Mouse (Mus musculus): Measurements from ENCODE around the gene Acsm1. TPM values are rescaled to one million over a fixed set of nuclear protein-coding genes. Genes with fewer than 3 reads are reported as not detected.
"Not testable (repeated sequence)": the region's sequence is repeated elsewhere in the genome, so short reads cannot be mapped to it uniquely, and the experiment has no call there.

Gene Acsm1
- polyA plus RNA-seq (2015; fragmentation: Nextera tagmentation; extraction: Ambion mirVana) = 0.13 TPM in 1 of 2 replicates, not detected in the other

- DNase-seq (ENCODE audit: low spot score) = no peak
Measured at GRCm38 (mm10) chr7:119606664-119607076, at the start of gene Acsm1. TSS of gene Acsm1 (plus strand) at chr7:119607026.

- DNase-seq (ENCODE audit: low spot score) = no peak
Measured at GRCm38 (mm10) chr7:119559789-119560451, 46.9 kb upstream of the Acsm1 start.

GRCm38 (mm10) chr7:119560452-119560835, 46.4 kb upstream of the Acsm1 start:
- DNase-seq (ENCODE audit: low spot score) = no peak

- DNase-seq (ENCODE audit: low spot score) = no peak
Measured at GRCm38 (mm10) chr7:119561441-119561840, 45.4 kb upstream of the Acsm1 start.

- DNase-seq (ENCODE audit: low spot score) = not testable (repeated sequence)
Measured at GRCm38 (mm10) chr7:119562476-119562875, 44.4 kb upstream of the Acsm1 start.

GRCm38 (mm10) chr7:119594530-119595107, 12.2 kb upstream of the Acsm1 start:
- no peak for DNase-seq (ENCODE audit: low spot score)

GRCm38 (mm10) chr7:119595306-119595705, 11.5 kb upstream of the Acsm1 start:
- DNase-seq (ENCODE audit: low spot score) = no peak

- no peak for DNase-seq (ENCODE audit: low spot score)
Measured at GRCm38 (mm10) chr7:119596536-119596935, 10.3 kb upstream of the Acsm1 start.

GRCm38 (mm10) chr7:119601195-119601953, 5.5 kb upstream of the Acsm1 start:
- DNase-seq (ENCODE audit: low spot score) = no peak

GRCm38 (mm10) chr7:119601954-119602317, 4.9 kb upstream of the Acsm1 start:
- no peak for DNase-seq (ENCODE audit: low spot score)

- no peak for DNase-seq (ENCODE audit: low spot score)
Measured at GRCm38 (mm10) chr7:119604903-119605483, 1.8 kb upstream of the Acsm1 start.

GRCm38 (mm10) chr7:119605926-119606663, 731 bp upstream of the Acsm1 start:
- DNase-seq (ENCODE audit: low spot score) = no peak

GRCm38 (mm10) chr7:119607796-119608515, 1.1 kb downstream of the Acsm1 start:
- DNase-seq (ENCODE audit: low spot score) = no peak

GRCm38 (mm10) chr7:119616531-119616930, 9.7 kb downstream of the Acsm1 start:
- DNase-seq (ENCODE audit: low spot score) = no peak

GRCm38 (mm10) chr7:119617593-119617992, 10.8 kb downstream of the Acsm1 start:
- DNase-seq (ENCODE audit: low spot score) = no peak

GRCm38 (mm10) chr7:119618209-119618935, 11.5 kb downstream of the Acsm1 start:
- no peak for DNase-seq (ENCODE audit: low spot score)

- no peak for DNase-seq (ENCODE audit: low spot score)
Measured at GRCm38 (mm10) chr7:119620157-119620556, 13.3 kb downstream of the Acsm1 start.

GRCm38 (mm10) chr7:119638773-119639172, 31.9 kb downstream of the Acsm1 start:
- DNase-seq (ENCODE audit: low spot score) = no peak

GRCm38 (mm10) chr7:119642307-119642706, 35.5 kb downstream of the Acsm1 start:
- no peak for DNase-seq (ENCODE audit: low spot score)

- DNase-seq (ENCODE audit: low spot score) = no peak
Measured at GRCm38 (mm10) chr7:119667893-119668292, 61.1 kb downstream of the Acsm1 start.
